Mouse (Mus musculus) intestine, embryonic 14.5 days (tissue): ENCODE measurements at regions not wholly inside any gene's neighbourhood (a gene's known extent, or its start where the extent isn't known, plus 50 kb on each side); places are given as distances from the start of the nearest gene placed in this dataset.

Experiments
- ATAC-seq: fragments of 200-750 bp; cut with Nextera tagmentation; replicated peaks from 2 replicates; pipeline ENCODE4 v1.8.0; 2017; ENCODE audit warnings: low read depth, moderate number of reproducible peaks, moderate TSS enrichment, moderate library complexity; ENCODE audit not compliant: low FRiP score, low TSS enrichment
- DNase-seq: peaks from one replicate; pipeline ENCODE4 v3.0.0-alpha.2; 2018; ENCODE audit warnings: low spot score
- H3K27ac ChIP-seq: fragments of 300-500 bp; sonication (generic); 2 replicates; pipeline ENCODE4 v1.5.1; 2014; ENCODE audit warnings: low read depth, mild to moderate bottlenecking, control low read depth
- H3K27me3 ChIP-seq: fragments of 300-500 bp; sonication (generic); replicated peaks from 2 replicates; pipeline ENCODE4 v1.6.1; 2014; ENCODE audit warnings: low read length, control low read depth; ENCODE audit not compliant: control insufficient read depth, insufficient read depth
- H3K36me3 ChIP-seq: fragments of 300-500 bp; sonication (generic); 2 replicates; pipeline ENCODE4 v1.6.1; 2014; ENCODE audit warnings: low read length, control low read depth; ENCODE audit not compliant: control insufficient read depth, insufficient read depth
- H3K4me1 ChIP-seq: fragments of 300-500 bp; sonication (generic); replicated peaks from 2 replicates; pipeline ENCODE4 v1.6.1; 2014; ENCODE audit warnings: low read length, control low read depth, mixed read lengths; ENCODE audit not compliant: control insufficient read depth, insufficient read depth
- H3K4me2 ChIP-seq: fragments of 300-500 bp; sonication (generic); 2 replicates; pipeline ENCODE4 v1.6.1; 2014; ENCODE audit warnings: low read length
- H3K4me3 ChIP-seq: fragments of 300-500 bp; sonication (generic); 2 replicates; pipeline ENCODE4 v1.5.1; 2014; ENCODE audit warnings: low read depth, low read length, control low read depth, mixed read lengths
- H3K9ac ChIP-seq: fragments of 300-500 bp; sonication (generic); 2 replicates; pipeline ENCODE4 v1.6.1; 2014; ENCODE audit warnings: mild to moderate bottlenecking, low read length
- H3K9me3 ChIP-seq: fragments of 300-500 bp; sonication (generic); 2 replicates; pipeline ENCODE4 v1.6.1; 2016; ENCODE audit warnings: low read length, control low read depth; ENCODE audit not compliant: control insufficient read depth
- WGBS: fragments of 180-500 bp; shearing (Covaris S2); extraction: QIAGEN DNeasy Blood & Tissue Kit; methylation state at CpG from one replicate; pipeline ENCODE4 v1.1.7; 2014; 5-methylcytosine and 5-hydroxymethylcytosine counted together

DNA sequence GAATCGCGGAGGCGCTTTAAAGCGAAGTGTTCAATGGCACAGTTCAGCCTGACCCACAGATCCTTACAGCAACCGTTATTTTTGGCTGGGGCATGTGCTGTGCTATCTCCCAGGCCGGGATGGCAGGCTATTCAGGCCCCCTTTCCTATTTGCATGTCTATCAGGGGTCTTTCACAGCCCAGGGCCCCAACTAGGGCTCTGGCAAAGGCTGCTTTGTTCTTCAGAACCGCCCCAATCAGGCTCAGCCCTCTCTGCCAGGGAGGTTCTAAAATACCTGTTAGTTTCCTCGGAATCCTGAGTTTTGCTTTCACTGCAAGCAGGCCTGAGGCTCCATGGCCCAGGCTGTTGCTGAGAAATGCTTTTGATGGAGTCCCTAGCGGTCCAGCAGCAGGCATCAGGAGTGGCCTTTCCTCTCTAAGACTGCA lies 949.7 kb downstream of the Mrps31 start:
- Histone ChIP-seq H3K4me2 (no peak overlapping the region), H3K9me3 (0 out of 2 replicates have a peak, but pooled peaks cover 9% of the 10 kb centered on the region), H3K4me3 (no peak overlapping the region), H3K27me3 (no peaks in the 10 kb centered on the region), H3K4me1 (no peaks in the 10 kb centered on the region), H3K9ac (no peak overlapping the region), H3K27ac (no peak overlapping the region), H3K36me3 (no peaks in the 10 kb centered on the region)
- no peak for ATAC-seq
- no peak for DNase-seq
- WGBS, result 46% methylated on average over 9 of the region's 9 CpGs
